Mouse (Mus musculus) ovary, postnatal 14 days (tissue): ENCODE measurements around the gene Skint1.
"Not testable (repeated sequence)": the region's sequence is repeated elsewhere in the genome, so short reads cannot be mapped to it uniquely, and the experiment has no call there.

ENCODE experiments used
- DNase-seq: peaks from one replicate; pipeline ENCODE4 v3.0.0; 2022; ENCODE audit warnings: low spot score

Gene Skint1

GRCm38 (mm10) chr4:112005969-112006368, at the start of gene Skint1:
TSS of gene Skint1 (plus strand) at chr4:112006269.
- no peak for DNase-seq

- DNase-seq = no peak
Observed at GRCm38 (mm10) chr4:111961309-111961708, 44.8 kb upstream of the Skint1 start.

GRCm38 (mm10) chr4:111963241-111963640, 42.8 kb upstream of the Skint1 start:
- not testable (repeated sequence) for DNase-seq

GRCm38 (mm10) chr4:111963669-111964068, 42.4 kb upstream of the Skint1 start:
- DNase-seq = no peak

GRCm38 (mm10) chr4:111972623-111973022, 33.4 kb upstream of the Skint1 start, which contains the start of gene Skint7:
TSS of gene Skint7 (plus strand) at chr4:111972923.
- DNase-seq = no peak

- no peak for DNase-seq
Observed at GRCm38 (mm10) chr4:112071716-112072115, 65.6 kb downstream of the Skint1 start, which contains the start of gene Skint4. TSS of gene Skint4 (plus strand) at chr4:112072016.
